In the genomic region with DNA sequence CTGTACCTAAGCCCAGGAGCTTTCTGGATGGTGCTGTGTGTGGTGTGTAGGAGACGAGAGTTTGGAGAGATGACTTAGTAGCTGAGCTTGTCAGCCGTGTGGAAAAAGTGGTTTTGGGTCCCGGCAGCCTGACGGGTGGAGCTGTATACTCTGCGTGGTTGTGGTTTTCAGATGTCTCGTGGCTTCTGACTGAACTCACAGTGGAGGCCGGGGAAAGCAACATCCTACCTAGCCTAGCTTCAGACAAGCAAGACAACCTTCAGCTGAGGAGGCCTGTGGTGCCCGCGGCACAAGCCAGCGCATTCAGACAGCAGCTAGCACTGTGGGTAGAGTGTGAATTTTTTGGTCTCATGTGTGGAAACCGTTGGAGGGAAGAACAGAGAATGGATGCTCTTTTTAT, we compare ENCODE assay signal across 30 mouse cellular contexts. TPM values are rescaled to one million over a fixed set of nuclear protein-coding genes. Genes with fewer than 3 reads are reported as not detected.
A peak's percentile ranks its signal among the peaks of the same experiment; 100 is the strongest.
DNase-seq lines count a peak whose midpoint lies in the region; ATAC-seq and TF ChIP-seq lines count a peak whose summit lies in the region.
"Had no signal": no experiment of that assay in that cellular context is flagged by ENCODE, and none has a peak within 500 bp of the region (broad histone marks: within the 10 kb centered on the region; RNA-seq: fewer than 3 reads in every experiment).

No protein-coding gene starts in this region.

- no peak for TF ChIP-seq POLR2A in heart, adult 2 months (IDR thresholded peaks at IDR 0.05; ENCODE audit: insufficient read depth, low read depth, low read length)

- no peak overlapping the region for H3K9ac ChIP-seq in heart, adult 2 months (ENCODE audit: low read depth, low read length)
- H3K9ac ChIP-seq in embryonic facial prominence, embryonic 14.5 days (ENCODE audit: low read depth, low read length), result no peak overlapping the region
- H3K9ac ChIP-seq in limb, embryonic 13.5 days, result no peak overlapping the region
- H3K9ac ChIP-seq: forebrain, embryonic 12.5 days; forebrain, postnatal 0 days; heart, embryonic 13.5 days; hindbrain, embryonic 15.5 days; liver, embryonic 12.5 days; liver, postnatal 0 days; midbrain, embryonic 13.5 days had no signal

- ATAC-seq in embryonic facial prominence, embryonic 14.5 days (ENCODE audit: low read depth), result no peak
- no peak for ATAC-seq in limb, embryonic 13.5 days (ENCODE audit: low FRiP score, low read depth)
- ATAC-seq: forebrain, postnatal 0 days; inflammation-experienced regulatory T-cells, adult 6 months; liver, embryonic 12.5 days; liver, postnatal 0 days; midbrain, embryonic 13.5 days had no signal

- H3K9me3 ChIP-seq in embryonic facial prominence, embryonic 14.5 days (ENCODE audit: control insufficient read depth, low read length), result no peaks in the 10 kb centered on the region
- no peaks in the 10 kb centered on the region for H3K9me3 ChIP-seq in limb, embryonic 13.5 days
- no peaks in the 10 kb centered on the region for H3K9me3 ChIP-seq in forebrain, embryonic 10.5 days
- H3K9me3 ChIP-seq: forebrain, embryonic 12.5 days; heart, embryonic 13.5 days; hindbrain, embryonic 15.5 days; liver, embryonic 12.5 days; midbrain, embryonic 13.5 days had no signal

- peak; percentile 78 for DNase-seq in heart, adult 11 months
- DNase-seq in heart, adult 2 months, result no peak
- DNase-seq in brain, adult 2 months (ENCODE audit: low read depth, low spot score), result peak; percentile 65
- DNase-seq in embryonic facial prominence, embryonic 14.5 days (ENCODE audit: low spot score), result no peak
- DNase-seq in gastrocnemius, postnatal 4 days (ENCODE audit: low spot score in 2 of 2), result no peak
- no peak for DNase-seq in forebrain, embryonic 10.5 days (ENCODE audit: extremely low spot score, low spot score)
- DNase-seq in kidney, postnatal 14 days, result no peak
- DNase-seq: adrenal gland, adult 8-10 months; cerebellum, adult 11-12 months; cerebellum, adult 9-11 months; forebrain, postnatal 0 days; gastrocnemius, postnatal 25 days; heart, postnatal 10 days; kidney, adult 11 months; kidney, postnatal 25 days; liver, postnatal 0 days; lung, postnatal 36 days; right cerebral cortex, postnatal 4 days; thymus, adult 2 months had no signal

- no peaks in the 10 kb centered on the region for H3K4me1 ChIP-seq in heart, adult 2 months (ENCODE audit: control insufficient read depth, insufficient read depth, low read length)
- H3K4me1 ChIP-seq in embryonic facial prominence, embryonic 14.5 days (ENCODE audit: control insufficient read depth, insufficient read depth, low read length), result no peaks in the 10 kb centered on the region
- no peaks in the 10 kb centered on the region for H3K4me1 ChIP-seq in limb, embryonic 13.5 days
- no peaks in the 10 kb centered on the region for H3K4me1 ChIP-seq in forebrain, embryonic 10.5 days
- H3K4me1 ChIP-seq: forebrain, embryonic 12.5 days; heart, embryonic 13.5 days; hindbrain, embryonic 15.5 days; liver, embryonic 12.5 days; megakaryocyte, embryonic 14.5 days; midbrain, embryonic 13.5 days had no signal

- no peak overlapping the region for H3K4me2 ChIP-seq in embryonic facial prominence, embryonic 14.5 days (ENCODE audit: low read depth, low read length)
- no peak overlapping the region for H3K4me2 ChIP-seq in limb, embryonic 13.5 days (replicated peaks)
- H3K4me2 ChIP-seq: forebrain, embryonic 12.5 days; heart, embryonic 13.5 days; hindbrain, embryonic 15.5 days; liver, embryonic 12.5 days; midbrain, embryonic 13.5 days had no signal

- intact Hi-C loops in heart, adult 2 months (cut with DNase I), result no loop called here

- WGBS in heart, adult 2 months, result 89% methylated on average over 11 of the region's 11 CpGs
- 68% methylated on average over 11 of the region's 11 CpGs for WGBS in embryonic facial prominence, embryonic 14.5 days
- 86% methylated on average over 11 of the region's 11 CpGs for WGBS in limb, embryonic 13.5 days
- WGBS in forebrain, embryonic 10.5 days, result 94% methylated on average over 11 of the region's 11 CpGs

- TF ChIP-seq CTCF in heart, adult 2 months (IDR thresholded peaks at IDR 0.05), result no peak

- H3K79me2 ChIP-seq in heart, adult 2 months (replicated peaks; ENCODE audit: control insufficient read depth, insufficient read depth, low read length), result no peaks in the 10 kb centered on the region

- no peaks in the 10 kb centered on the region for H3K36me3 ChIP-seq in heart, adult 2 months (ENCODE audit: control insufficient read depth, insufficient read depth, low read length)
- H3K36me3 ChIP-seq in embryonic facial prominence, embryonic 14.5 days (ENCODE audit: control insufficient read depth, insufficient read depth, low read length), result peaks cover 95% of the 10 kb centered on the region
- peaks cover 96% of the 10 kb centered on the region for H3K36me3 ChIP-seq in limb, embryonic 13.5 days
- H3K36me3 ChIP-seq in forebrain, embryonic 10.5 days (replicated peaks), result peaks cover 95% of the 10 kb centered on the region
- H3K36me3 ChIP-seq: G1E had no signal

- H3K27me3 ChIP-seq in heart, adult 2 months (ENCODE audit: control insufficient read depth, insufficient read depth, low read length), result no peaks in the 10 kb centered on the region
- H3K27me3 ChIP-seq in embryonic facial prominence, embryonic 14.5 days (replicated peaks; ENCODE audit: control insufficient read depth, insufficient read depth, low read length), result no peaks in the 10 kb centered on the region
- H3K27me3 ChIP-seq in limb, embryonic 13.5 days, result no peaks in the 10 kb centered on the region
- no peaks in the 10 kb centered on the region for H3K27me3 ChIP-seq in forebrain, embryonic 10.5 days (ENCODE audit: poor library complexity, severe bottlenecking)
- H3K27me3 ChIP-seq: forebrain, embryonic 12.5 days; heart, embryonic 13.5 days; hindbrain, embryonic 15.5 days; liver, embryonic 12.5 days; megakaryocyte, embryonic 14.5 days; midbrain, embryonic 13.5 days had no signal

- TF ChIP-seq EP300 in heart, adult 2 months (IDR thresholded peaks at IDR 0.05; ENCODE audit: insufficient read depth, low read depth, low read length), result no peak

- H3K4me3 ChIP-seq in heart, adult 2 months, result no peak overlapping the region
- H3K4me3 ChIP-seq in embryonic facial prominence, embryonic 14.5 days (ENCODE audit: low read depth, low read length), result no peak overlapping the region
- no peak overlapping the region for H3K4me3 ChIP-seq in limb, embryonic 13.5 days
- H3K4me3 ChIP-seq in forebrain, embryonic 10.5 days, result no peak overlapping the region
- H3K4me3 ChIP-seq: forebrain, embryonic 12.5 days; heart, embryonic 13.5 days; hindbrain, embryonic 15.5 days; left cerebral cortex, adult 2 months; liver, embryonic 12.5 days; megakaryocyte, embryonic 14.5 days; midbrain, embryonic 13.5 days had no signal

- H3K27ac ChIP-seq in heart, adult 2 months, result no peak overlapping the region
- H3K27ac ChIP-seq in embryonic facial prominence, embryonic 14.5 days (replicated peaks; ENCODE audit: low read depth, low read length), result peak overlapping the region; percentile 39
- peak overlapping the region; percentile 52; the same call in 1 of the 2 replicates for H3K27ac ChIP-seq in limb, embryonic 13.5 days
- H3K27ac ChIP-seq in forebrain, embryonic 10.5 days, result no peak overlapping the region
- H3K27ac ChIP-seq: forebrain, embryonic 12.5 days; heart, embryonic 13.5 days; hindbrain, embryonic 15.5 days; liver, embryonic 12.5 days; midbrain, embryonic 13.5 days had no signal

RNA-seq across cellular contexts. Expression of a gene that starts 47.7 kb away (rescaled TPM):
- 1 to 10 TPM; 1.4 to 2.2 TPM for total RNA-seq in heart, adult 2 months (2021)
- polyA plus RNA-seq in heart, adult 2 months (2012; rRNA removed), result 1.3 and 1.7 TPM in 2 replicates
- polyA plus RNA-seq in embryonic facial prominence, embryonic 14.5 days (2014; fragmentation: Nextera tagmentation; extraction: Ambion mirVana), result 23.6 and 29.1 TPM in 2 replicates
- polyA plus RNA-seq in limb, embryonic 13.5 days (2015; fragmentation: Nextera tagmentation; extraction: Ambion mirVana), result 61.5 and 64.9 TPM in 2 replicates
- total RNA-seq in gastrocnemius, postnatal 4 days (2021), result 10 to 100 TPM; 16.6 to 17.4 TPM
- 10.1 and 11.1 TPM in 2 replicates for polyA plus RNA-seq in forebrain, embryonic 10.5 days (2016; fragmentation: Nextera tagmentation; extraction: Ambion mirVana)
- total RNA-seq: neutrophil, adult 5-6 weeks had no signal
- polyA plus RNA-seq: G1E; inflammation-experienced regulatory T-cells, adult 6 months had no signal

Comparison
In these comparisons a context has a peak if more than half of its experiments do, and no peak if none do; other contexts are left out.
1. DNase-seq: peak in heart, adult 11 months (single experiment) and brain, adult 2 months (single experiment); none in heart, adult 2 months (0 of 2), embryonic facial prominence, embryonic 14.5 days (single experiment), gastrocnemius, postnatal 4 days (0 of 2), forebrain, embryonic 10.5 days (single experiment) and kidney, postnatal 14 days (single experiment).
2. H3K27ac ChIP-seq: peak in embryonic facial prominence, embryonic 14.5 days (single experiment) and limb, embryonic 13.5 days (single experiment); none in heart, adult 2 months (single experiment) and forebrain, embryonic 10.5 days (single experiment).